Mouse (Mus musculus): ENCODE data around the gene Utp6.

DNA sequence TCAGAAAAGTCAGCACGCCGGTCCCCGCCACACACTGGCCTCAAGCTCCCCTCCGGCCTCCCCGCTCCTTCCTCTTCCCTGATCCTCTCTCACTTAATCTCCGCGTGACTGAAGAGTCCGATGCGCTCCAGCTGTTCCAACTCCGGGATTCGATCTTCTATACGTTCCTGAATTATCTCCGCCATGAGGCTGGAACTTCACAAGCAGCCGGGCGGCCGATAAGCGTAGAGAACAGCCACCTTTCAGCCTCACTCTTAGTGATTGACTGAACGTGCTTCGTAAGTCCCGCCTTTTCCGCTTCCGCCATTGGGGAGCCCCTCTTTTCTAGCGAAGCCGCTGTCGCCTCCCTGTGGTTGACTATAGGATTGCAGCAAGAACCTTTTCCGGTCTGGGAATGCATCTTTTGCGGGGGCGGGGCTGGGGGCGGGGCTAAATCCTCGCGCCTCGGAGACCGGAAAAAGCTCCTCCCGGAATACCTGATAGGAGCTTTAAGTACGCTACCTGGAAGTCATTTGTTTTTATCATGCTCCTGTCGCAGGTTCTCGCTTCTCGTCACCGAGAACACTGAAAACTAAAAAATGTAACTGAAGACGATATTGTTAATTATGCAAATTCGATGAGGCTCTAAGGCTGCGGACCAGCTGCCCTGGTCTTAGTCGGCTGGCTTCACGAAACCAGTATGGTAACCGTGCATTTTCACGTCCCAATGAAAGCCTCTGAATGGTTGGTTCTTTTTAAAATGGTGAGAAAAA lies at the start of gene Utp6:
- peak; percentile 75 for TF ChIP-seq CTCF (IDR thresholded peaks at IDR 0.05; ENCODE audit: low read depth, low read length)
- peak; percentile 66 for TF ChIP-seq POLR2A (IDR thresholded peaks at IDR 0.05; ENCODE audit: insufficient read depth, low read length)
- TF ChIP-seq EP300 (IDR thresholded peaks at IDR 0.05; ENCODE audit: insufficient read depth, low read depth, low read length): 0 out of 2 replicates have a peak, but pooled peaks have one; percentile 23
